In the genomic region with DNA sequence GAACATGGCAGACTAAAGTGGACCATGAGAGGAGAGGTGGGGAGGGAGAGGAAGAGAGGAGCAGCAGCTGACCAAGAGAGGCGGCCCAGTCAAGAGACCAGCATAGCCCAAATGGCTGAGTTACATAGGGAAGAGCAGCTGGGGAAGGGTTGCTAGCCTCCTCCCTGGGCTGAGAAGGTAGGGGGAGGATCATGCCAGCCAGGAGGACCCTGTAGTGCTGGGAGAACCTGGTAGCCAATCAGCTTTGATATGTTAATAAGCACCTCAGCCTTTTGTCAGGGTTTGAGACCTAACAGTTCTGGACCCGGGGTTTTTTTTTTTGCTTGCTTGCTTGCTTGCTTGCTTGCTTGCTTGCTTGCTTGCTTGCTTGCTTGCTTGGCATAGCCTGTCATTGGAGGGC, we compare ENCODE assay signal across 29 mouse cellular contexts. TPM values are rescaled to one million over a fixed set of nuclear protein-coding genes. Genes with fewer than 3 reads are reported as not detected.
DNase-seq lines count a peak whose midpoint lies in the region; ATAC-seq and TF ChIP-seq lines count a peak whose summit lies in the region.
"Had no signal": no experiment of that assay in that cellular context is flagged by ENCODE, and none has a peak within 500 bp of the region (broad histone marks: within the 10 kb centered on the region; RNA-seq: fewer than 3 reads in every experiment).

No protein-coding gene starts in this region.

- ATAC-seq in forebrain, embryonic 12.5 days (ENCODE audit: low FRiP score): 0 out of 2 replicates have a peak, but pooled peaks have one; percentile 34
- no peak for ATAC-seq in forebrain, embryonic 16.5 days
- ATAC-seq in kidney, embryonic 16.5 days (ENCODE audit: low FRiP score, low TSS enrichment): 0 out of 2 replicates have a peak, but pooled peaks have one; percentile 49
- no peak for ATAC-seq in embryonic facial prominence, embryonic 11.5 days (replicated peaks; ENCODE audit: insufficient number of reproducible peaks, low FRiP score, low TSS enrichment, low read depth)

- H3K27ac ChIP-seq in forebrain, embryonic 12.5 days: no peak overlapping the region
- H3K27ac ChIP-seq in forebrain, embryonic 16.5 days (ENCODE audit: low read length): no peak overlapping the region
- H3K27ac ChIP-seq in kidney, embryonic 16.5 days (ENCODE audit: low read length): no peak overlapping the region
- H3K27ac ChIP-seq in embryonic facial prominence, embryonic 11.5 days (replicated peaks; ENCODE audit: low read depth, low read length): no peak overlapping the region
- H3K27ac ChIP-seq: left cerebral cortex, adult 2 months; liver, embryonic 13.5 days had no signal

- no peaks in the 10 kb centered on the region for H3K27me3 ChIP-seq in forebrain, embryonic 12.5 days
- no peaks in the 10 kb centered on the region for H3K27me3 ChIP-seq in forebrain, embryonic 16.5 days (replicated peaks; ENCODE audit: control insufficient read depth, insufficient read depth, low read length)
- H3K27me3 ChIP-seq in kidney, embryonic 16.5 days (ENCODE audit: insufficient read depth, low read length): no peaks in the 10 kb centered on the region
- no peaks in the 10 kb centered on the region for H3K27me3 ChIP-seq in embryonic facial prominence, embryonic 11.5 days (ENCODE audit: control insufficient read depth, insufficient read depth, low read length)

- H3K4me2 ChIP-seq in forebrain, embryonic 12.5 days: no peak overlapping the region
- H3K4me2 ChIP-seq in forebrain, embryonic 16.5 days (ENCODE audit: low read length): no peak overlapping the region
- no peak overlapping the region for H3K4me2 ChIP-seq in kidney, embryonic 16.5 days (replicated peaks; ENCODE audit: low read depth, low read length)
- no peak overlapping the region for H3K4me2 ChIP-seq in embryonic facial prominence, embryonic 11.5 days (ENCODE audit: low read depth, low read length)
- H3K4me2 ChIP-seq: liver, embryonic 13.5 days; lung, embryonic 14.5 days had no signal

- H3K9me3 ChIP-seq in forebrain, embryonic 12.5 days: no peaks in the 10 kb centered on the region
- no peaks in the 10 kb centered on the region for H3K9me3 ChIP-seq in forebrain, embryonic 16.5 days (ENCODE audit: control insufficient read depth, low read length)
- no peaks in the 10 kb centered on the region for H3K9me3 ChIP-seq in kidney, embryonic 16.5 days (ENCODE audit: low read length)
- no peaks in the 10 kb centered on the region for H3K9me3 ChIP-seq in embryonic facial prominence, embryonic 11.5 days (replicated peaks; ENCODE audit: control insufficient read depth, low read length)
- H3K9me3 ChIP-seq: liver, embryonic 13.5 days had no signal

- no peak for TF ChIP-seq POLR2A in brain, embryonic 14.5 days (IDR thresholded peaks at IDR 0.05; ENCODE audit: borderline replicate concordance, extremely low read depth, insufficient read depth, insufficient read length, poor library complexity, severe bottlenecking)

- H3K4me3 ChIP-seq in forebrain, embryonic 12.5 days (replicated peaks): no peak overlapping the region
- no peak overlapping the region for H3K4me3 ChIP-seq in forebrain, embryonic 16.5 days (replicated peaks; ENCODE audit: low read length)
- no peak overlapping the region for H3K4me3 ChIP-seq in kidney, embryonic 16.5 days (ENCODE audit: low read length)
- no peak overlapping the region for H3K4me3 ChIP-seq in embryonic facial prominence, embryonic 11.5 days (ENCODE audit: low read depth, low read length)
- H3K4me3 ChIP-seq: left cerebral cortex, adult 2 months; liver, embryonic 13.5 days had no signal

- no peak overlapping the region for H3K9ac ChIP-seq in forebrain, embryonic 12.5 days
- H3K9ac ChIP-seq in forebrain, embryonic 16.5 days (replicated peaks; ENCODE audit: low read depth, low read length): no peak overlapping the region
- H3K9ac ChIP-seq in kidney, embryonic 16.5 days (replicated peaks; ENCODE audit: low read length): no peak overlapping the region
- no peak overlapping the region for H3K9ac ChIP-seq in embryonic facial prominence, embryonic 11.5 days (replicated peaks; ENCODE audit: low read length)
- H3K9ac ChIP-seq: liver, embryonic 13.5 days; lung, embryonic 14.5 days had no signal

- no peak for TF ChIP-seq CTCF in brain, embryonic 14.5 days (IDR thresholded peaks at IDR 0.05; ENCODE audit: borderline replicate concordance, extremely low read depth, insufficient read depth, insufficient read length)

- intact Hi-C loops in gastrocnemius, postnatal 36 days (cut with DNase I): no loop called here

- DNase-seq in kidney, adult 9 months: no peak
- peak; percentile 32 for DNase-seq in brain, embryonic 14.5 days (ENCODE audit: low read depth)
- peak; percentile 21 for DNase-seq in embryonic facial prominence, embryonic 11.5 days (ENCODE audit: low spot score)
- no peak for DNase-seq in right cerebral cortex, postnatal 36 days (ENCODE audit: low spot score in 2 of 2)
- DNase-seq in gastrocnemius, postnatal 36 days: no peak
- DNase-seq: adrenal gland, postnatal 25 days; B cell, adult 2 months; cerebellum, adult 2 months; cerebellum, postnatal 36 days; heart, adult 18-20 months; heart, postnatal 36 days; kidney, adult 11 months; kidney, postnatal 4 days; layer of hippocampus, adult 9-11 months; liver, embryonic 13.5 days; lung, postnatal 36 days; retina, postnatal 1 day; right cerebral cortex, postnatal 4 days; thymus, adult 2 months had no signal

- no peaks in the 10 kb centered on the region for H3K36me3 ChIP-seq in forebrain, embryonic 12.5 days (replicated peaks)
- no peaks in the 10 kb centered on the region for H3K36me3 ChIP-seq in forebrain, embryonic 16.5 days (ENCODE audit: control insufficient read depth, insufficient read depth)
- no peaks in the 10 kb centered on the region for H3K36me3 ChIP-seq in kidney, embryonic 16.5 days (ENCODE audit: insufficient read depth, low read length)
- H3K36me3 ChIP-seq in embryonic facial prominence, embryonic 11.5 days (replicated peaks; ENCODE audit: control insufficient read depth, insufficient read depth, low read depth, low read length): no peaks in the 10 kb centered on the region
- H3K36me3 ChIP-seq: liver, embryonic 13.5 days had no signal

- peaks cover 12% of the 10 kb centered on the region for H3K4me1 ChIP-seq in forebrain, embryonic 12.5 days
- H3K4me1 ChIP-seq in forebrain, embryonic 16.5 days (replicated peaks; ENCODE audit: control insufficient read depth, insufficient read depth, low read length): peaks cover 5% of the 10 kb centered on the region
- peaks cover 5% of the 10 kb centered on the region; the same call in 1 of the 2 replicates for H3K4me1 ChIP-seq in kidney, embryonic 16.5 days (ENCODE audit: insufficient read depth, low read length)
- H3K4me1 ChIP-seq in embryonic facial prominence, embryonic 11.5 days (ENCODE audit: control insufficient read depth, insufficient read depth, low read length): no peaks in the 10 kb centered on the region
- H3K4me1 ChIP-seq: liver, embryonic 13.5 days had no signal

- 10% methylated on average over 2 of the region's 2 CpGs for WGBS in forebrain, embryonic 12.5 days
- WGBS in forebrain, embryonic 16.5 days: 25% methylated on average over 2 of the region's 2 CpGs
- 24% methylated on average over 2 of the region's 2 CpGs for whole genome bisulfite sequencing in kidney, embryonic 16.5 days
- 14% methylated on average over 2 of the region's 2 CpGs for WGBS in embryonic facial prominence, embryonic 11.5 days

RNA-seq across cellular contexts. Expression of a gene that starts 51.4 kb away (rescaled TPM):
- polyA plus RNA-seq in forebrain, embryonic 12.5 days (2016; fragmentation: Nextera tagmentation; extraction: Ambion mirVana): not detected in 2 replicates
- not detected in 2 replicates for polyA plus RNA-seq in forebrain, embryonic 16.5 days (2015; fragmentation: Nextera tagmentation; extraction: Ambion mirVana)
- not detected in 2 replicates for polyA plus RNA-seq in kidney, embryonic 16.5 days (2015; fragmentation: Nextera tagmentation; extraction: Ambion mirVana)
- not detected in 2 replicates for polyA plus RNA-seq in brain, embryonic 14.5 days (2012; rRNA removed)
- polyA plus RNA-seq in embryonic facial prominence, embryonic 11.5 days (2014; fragmentation: Nextera tagmentation; extraction: Ambion mirVana): not detected in 2 replicates
- not detected for total RNA-seq in gastrocnemius, postnatal 36 days (2021)
- total RNA-seq: adrenal gland, postnatal 25 days; gastrocnemius, adult 18-20 months; heart, adult 18-20 months; heart, postnatal 36 days had no signal
- polyA plus RNA-seq: heart, embryonic 14.5 days; limb, embryonic 11.5 days; liver, embryonic 13.5 days; lung, embryonic 14.5 days; stomach, embryonic 16.5 days; urinary bladder, adult 2 months had no signal

RNA-seq across cellular contexts. Expression of a gene that starts 55.3 kb away (rescaled TPM):
- 0.50 and 0.77 TPM in 2 replicates for polyA plus RNA-seq in forebrain, embryonic 12.5 days (2016; fragmentation: Nextera tagmentation; extraction: Ambion mirVana)
- polyA plus RNA-seq in forebrain, embryonic 16.5 days (2015; fragmentation: Nextera tagmentation; extraction: Ambion mirVana): 0.39 TPM in 2 replicates
- polyA plus RNA-seq in kidney, embryonic 16.5 days (2015; fragmentation: Nextera tagmentation; extraction: Ambion mirVana): 0.34 TPM in 1 of 2 replicates, not detected in the other
- polyA plus RNA-seq in brain, embryonic 14.5 days (2012; rRNA removed): 0.15 TPM in 2 replicates
- 0.46 and 0.72 TPM in 2 replicates for polyA plus RNA-seq in embryonic facial prominence, embryonic 11.5 days (2014; fragmentation: Nextera tagmentation; extraction: Ambion mirVana)
- total RNA-seq in gastrocnemius, postnatal 36 days (2021): not detected
- total RNA-seq: adrenal gland, postnatal 25 days; gastrocnemius, adult 18-20 months; heart, adult 18-20 months; heart, postnatal 36 days; left cerebral cortex, adult 2 months had no signal
- polyA plus RNA-seq: liver, embryonic 13.5 days; thymus, adult 2 months had no signal

Comparison
In these comparisons a context has a peak if more than half of its experiments do, and no peak if none do; other contexts are left out.
1. ATAC-seq: peak in forebrain, embryonic 12.5 days (single experiment) and kidney, embryonic 16.5 days (single experiment); none in forebrain, embryonic 16.5 days (single experiment) and embryonic facial prominence, embryonic 11.5 days (single experiment).
2. DNase-seq: peak in brain, embryonic 14.5 days (single experiment) and embryonic facial prominence, embryonic 11.5 days (single experiment); none in kidney, adult 9 months (single experiment), right cerebral cortex, postnatal 36 days (0 of 2) and gastrocnemius, postnatal 36 days (0 of 2).